Mouse (Mus musculus): ENCODE data around the gene Hormad2.

The Hormad2 gene

DNA sequence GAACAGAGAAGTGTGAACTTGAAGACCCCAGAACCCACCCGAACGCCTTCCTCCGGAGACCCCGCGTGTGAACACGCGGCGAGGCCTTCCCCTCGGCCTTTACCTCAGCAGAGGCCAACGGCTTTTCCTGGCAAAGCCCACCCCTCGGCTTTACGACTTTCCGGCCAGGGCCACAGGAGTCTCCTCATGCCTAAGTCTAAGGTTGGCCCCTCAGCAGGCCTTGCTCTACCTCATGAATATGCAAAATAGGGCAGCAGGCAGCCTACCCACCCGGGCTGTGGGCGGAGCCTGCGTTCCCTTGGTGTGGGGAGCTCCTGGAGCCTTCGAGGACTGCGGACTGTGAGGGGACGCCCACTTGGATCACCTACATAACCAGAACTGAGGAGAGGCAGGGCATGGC is at the start of gene Hormad2:
Gene Hormad2, minus strand, starts transcription at position 128 of the 400 bp plus-strand sequence.
- DNase-seq = peak; percentile 49

DNA sequence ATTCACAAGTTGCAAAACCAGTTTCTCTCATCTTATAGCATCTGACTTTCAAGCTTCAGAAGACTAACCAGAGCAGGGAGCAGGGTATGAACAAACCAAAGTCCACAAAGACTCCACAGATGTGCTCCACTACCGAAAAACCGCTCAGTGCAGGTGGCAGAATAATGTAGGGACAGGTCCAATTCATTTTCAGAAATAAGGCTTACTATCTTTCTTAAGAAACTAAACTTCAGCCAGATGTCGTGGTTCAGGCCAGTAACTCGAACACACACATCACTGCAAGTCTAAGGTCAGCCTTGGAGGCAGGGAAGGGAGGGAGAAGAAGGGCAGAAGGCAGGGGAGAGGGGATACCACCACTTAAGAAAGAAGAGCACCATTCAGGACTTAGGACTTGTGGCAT is 48.3 kb upstream of the Hormad2 start:
- no peak for DNase-seq

DNA sequence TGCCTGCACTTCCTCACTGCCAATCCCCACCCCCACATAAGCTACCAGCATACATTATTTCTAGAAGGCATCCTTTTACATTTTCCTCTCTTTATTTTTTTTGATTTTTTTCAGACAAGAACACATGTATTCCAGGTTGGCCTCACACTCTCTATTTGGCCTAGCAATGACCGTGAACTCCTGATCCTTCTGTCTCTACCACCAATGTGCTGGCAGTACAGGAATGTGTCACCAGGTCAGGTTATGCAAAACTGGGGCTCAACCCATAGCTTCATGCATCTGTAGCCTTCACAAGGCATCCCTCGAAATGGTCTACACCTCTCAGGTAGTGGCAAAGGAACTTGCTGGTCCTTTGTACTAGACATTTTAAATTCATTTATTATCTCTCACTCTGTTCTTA is 47.9 kb upstream of the Hormad2 start:
- DNase-seq = no peak

DNA sequence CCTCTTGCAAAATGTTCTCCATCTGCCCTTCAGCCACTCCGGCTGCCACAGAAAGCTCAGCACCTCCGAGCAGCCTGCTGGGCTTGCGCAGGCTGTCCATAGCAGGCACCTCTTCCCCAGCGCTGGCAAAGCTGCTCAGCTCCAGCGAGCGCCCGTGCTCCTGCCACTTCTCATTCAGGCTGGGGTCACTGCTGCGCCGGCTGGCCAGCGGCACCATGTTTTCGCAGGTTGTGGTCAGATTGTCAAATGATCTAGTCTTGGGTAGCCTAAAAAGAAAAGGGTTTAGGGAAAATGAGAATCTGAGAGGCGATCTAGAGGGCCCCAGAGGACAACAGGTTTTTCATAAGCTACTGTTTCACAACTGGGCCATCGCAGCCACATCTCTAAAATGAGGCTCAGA is 47.5 kb upstream of the Hormad2 start:
- DNase-seq = no peak

DNA sequence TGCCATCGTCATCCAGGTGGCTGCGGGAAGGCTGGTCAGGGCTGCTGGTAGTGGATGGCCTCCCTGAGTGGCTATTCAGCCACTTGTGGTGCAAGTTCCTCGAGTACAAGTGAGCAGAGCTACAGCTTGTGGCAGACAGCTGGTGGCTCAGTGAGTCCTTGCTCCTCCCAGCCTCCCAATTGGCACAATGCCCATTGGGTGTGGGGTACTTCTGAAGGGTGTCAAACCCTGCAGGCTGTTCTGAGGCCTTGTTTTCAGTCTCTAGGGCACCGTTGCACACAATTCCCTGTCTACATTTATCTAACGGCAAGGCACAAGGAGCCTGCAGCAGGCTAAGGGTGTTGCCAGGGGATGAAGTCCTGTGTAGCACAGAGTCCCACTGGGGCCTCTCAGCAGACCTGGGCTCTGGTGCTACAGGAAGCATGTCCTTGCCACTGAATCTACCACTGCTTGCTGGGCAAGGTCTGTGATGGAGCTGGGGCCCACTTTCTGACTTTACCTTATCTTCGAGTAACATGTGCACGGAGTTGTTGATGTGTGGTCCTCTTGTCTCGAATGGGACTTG is 46.6 kb upstream of the Hormad2 start:
- no peak for DNase-seq

DNA sequence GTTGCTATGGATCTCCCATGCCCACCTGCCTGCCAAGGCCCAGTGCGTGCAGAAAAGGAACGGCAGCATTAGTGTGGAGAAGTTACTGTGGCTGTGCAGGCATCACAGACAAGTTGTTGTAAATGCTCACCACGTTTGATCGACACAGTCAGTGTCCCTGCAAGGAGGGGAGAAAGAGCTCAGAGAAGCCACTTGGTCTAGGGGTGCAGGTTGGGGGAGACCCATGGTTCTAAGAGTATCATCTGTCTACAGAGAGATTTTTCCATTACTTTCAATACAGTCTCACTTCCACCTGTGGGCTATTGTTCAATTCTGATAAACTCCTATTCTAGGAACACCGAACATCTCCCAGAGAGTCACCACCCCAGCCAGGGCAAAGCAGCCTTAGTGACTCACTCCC is 43.6 kb upstream of the Hormad2 start:
- DNase-seq = no peak

DNA sequence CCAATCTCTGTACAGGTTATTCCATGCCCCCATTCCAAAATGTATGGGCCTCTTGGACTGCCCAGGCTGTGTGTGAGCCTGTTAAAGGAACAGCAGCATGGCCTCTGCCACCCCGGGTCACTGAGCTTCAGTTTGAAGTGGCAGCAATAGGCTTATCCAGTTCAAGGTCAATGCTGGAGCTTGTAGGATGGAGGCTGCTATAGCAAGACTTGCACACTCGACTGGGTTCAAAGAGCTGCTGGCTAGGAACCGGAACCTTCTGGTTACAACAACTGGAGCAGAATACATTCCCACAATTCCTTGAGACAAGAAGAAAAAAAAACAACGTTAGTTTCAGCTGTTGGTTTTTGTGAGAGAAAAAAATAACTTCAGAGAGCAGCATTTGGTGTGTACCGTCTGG is 41.7 kb upstream of the Hormad2 start:
- no peak for DNase-seq

DNA sequence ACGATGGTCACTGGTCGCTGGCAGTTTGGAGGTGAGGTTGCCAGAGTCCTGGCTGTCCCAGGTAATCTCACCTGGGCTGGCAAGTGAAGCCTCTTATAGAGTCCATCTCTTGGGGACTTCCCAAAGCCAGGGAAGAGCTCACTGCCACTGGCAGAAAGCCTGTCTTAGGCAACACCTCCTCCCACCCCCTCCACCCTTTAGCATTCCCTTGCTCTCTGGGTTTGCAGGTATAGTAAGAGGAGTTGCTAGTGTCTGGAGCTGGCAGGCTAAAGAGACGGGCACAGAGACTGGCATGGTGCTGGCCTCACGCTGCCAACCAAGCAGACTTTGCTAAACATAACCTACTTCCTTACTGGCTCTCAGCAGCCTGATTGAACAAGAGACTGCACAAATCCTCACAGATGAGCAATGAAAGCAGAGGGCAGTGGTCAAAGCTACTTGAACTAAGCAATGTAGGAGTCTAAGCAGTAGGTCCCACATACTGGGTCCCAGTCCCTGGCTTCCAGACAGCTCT is 35.3 kb upstream of the Hormad2 start:
- DNase-seq = no peak

DNA sequence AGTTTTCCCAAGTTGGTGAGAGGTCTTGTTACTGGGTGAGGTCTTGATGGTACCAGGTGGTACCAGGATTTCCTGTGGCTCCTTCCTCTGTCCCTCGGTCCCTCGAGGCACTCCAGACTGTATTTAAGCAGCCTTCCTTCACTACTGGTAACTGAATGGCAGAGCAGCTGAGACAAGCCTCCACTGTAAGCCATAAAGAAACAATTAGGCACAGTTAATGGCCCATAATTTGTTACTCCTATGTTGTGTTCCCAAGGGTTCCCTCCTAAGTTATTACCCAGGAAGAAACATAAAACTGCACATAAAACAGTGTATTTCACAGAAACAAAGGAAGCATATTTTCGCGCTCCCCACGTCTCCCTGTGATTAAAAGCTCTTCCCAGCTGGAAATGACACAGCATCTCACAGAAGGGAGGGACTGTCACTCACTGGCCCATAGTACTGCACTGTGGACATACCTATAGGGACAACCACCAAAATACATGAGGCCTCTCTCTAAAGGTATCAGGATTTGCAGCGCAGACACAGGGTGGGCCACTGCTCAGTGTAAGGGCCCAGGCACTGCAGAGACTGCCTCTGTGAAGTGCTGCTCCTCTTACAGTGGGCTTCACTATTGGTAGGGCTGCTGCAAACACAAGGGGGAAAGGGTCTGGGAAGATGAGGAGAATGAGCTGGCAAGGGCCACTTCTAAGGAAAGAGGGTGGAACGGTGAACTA is 31.7 kb upstream of the Hormad2 start:
- DNase-seq = no peak

DNA sequence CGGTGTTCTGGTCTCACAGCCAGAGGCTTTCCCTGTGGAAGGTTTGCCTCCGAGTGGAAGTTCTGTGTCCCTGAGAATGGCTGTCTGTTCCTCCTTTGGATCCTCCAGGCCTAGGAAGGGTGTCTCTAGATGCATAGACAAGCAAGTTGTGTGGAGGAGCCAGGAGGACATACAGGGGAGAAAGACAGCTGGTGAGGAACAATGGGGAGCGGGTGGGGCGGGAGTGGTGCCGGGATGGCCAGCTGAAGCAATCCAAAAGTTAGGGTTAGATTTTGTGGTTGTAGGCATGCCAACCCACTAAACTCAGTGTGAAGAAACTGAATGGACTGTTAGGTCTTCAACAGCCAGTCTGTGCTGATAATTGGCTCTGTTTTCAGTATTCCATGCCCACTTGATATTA is 30.8 kb upstream of the Hormad2 start:
- no peak for DNase-seq

DNA sequence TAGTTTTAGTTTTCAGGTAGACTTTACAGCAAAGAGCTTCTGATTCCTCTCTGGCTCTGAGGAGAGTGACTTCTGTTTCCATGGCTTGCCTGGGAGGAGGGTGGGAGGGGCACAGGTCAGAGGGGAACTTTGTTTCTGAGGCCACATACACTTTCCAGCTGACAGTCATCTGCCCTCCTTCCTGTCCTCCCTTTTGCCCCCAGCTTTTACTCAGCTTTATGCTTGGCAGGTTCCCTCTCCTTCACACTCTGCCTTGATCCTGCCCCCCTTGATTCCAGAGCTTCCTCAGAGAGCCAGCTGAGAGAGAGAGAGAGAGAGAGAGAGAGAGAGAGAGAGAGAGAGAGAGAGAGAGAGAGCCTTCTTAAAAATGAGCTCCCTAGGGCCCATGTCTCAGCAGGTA is 30.3 kb upstream of the Hormad2 start:
- no peak for DNase-seq

DNA sequence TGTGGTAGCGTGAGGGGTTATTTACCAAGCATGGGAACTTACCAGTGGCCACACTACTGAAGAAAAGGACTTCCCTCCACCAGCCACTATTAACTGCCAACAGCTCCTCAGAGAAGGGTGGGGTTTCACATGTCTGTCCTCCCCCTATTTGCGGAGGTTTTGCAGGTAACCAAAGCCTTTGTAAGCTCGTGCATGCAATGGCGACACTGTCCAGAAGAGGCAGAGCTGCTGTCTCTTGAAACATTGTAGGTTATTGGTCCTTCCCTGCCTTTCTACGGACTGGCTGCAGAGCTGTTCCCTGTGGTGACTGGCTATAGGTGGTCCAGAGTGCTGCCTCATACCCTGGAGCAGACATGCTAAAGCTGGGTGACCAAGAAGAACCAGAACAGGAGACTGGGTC is 28.2 kb upstream of the Hormad2 start:
- DNase-seq = no peak

DNA sequence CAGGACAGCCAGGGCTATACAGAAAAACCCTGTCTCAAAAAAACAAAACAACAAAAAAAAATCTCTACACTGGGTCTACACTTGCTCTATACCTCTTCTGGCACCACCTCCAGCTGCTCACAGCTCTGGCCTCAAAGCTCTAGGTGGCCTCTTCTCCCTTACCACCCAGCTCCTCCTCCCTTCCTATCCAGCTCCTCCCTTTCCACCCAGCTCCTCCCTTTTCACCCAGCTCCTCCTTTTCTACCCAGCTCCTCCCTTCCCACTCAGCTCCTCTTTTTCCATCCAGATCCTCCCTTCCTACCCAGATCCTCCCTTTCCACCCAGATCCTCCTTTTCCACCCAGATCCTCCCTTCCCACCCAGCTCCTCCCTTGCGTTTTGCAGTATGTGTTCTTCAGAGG is 26.5 kb upstream of the Hormad2 start:
- DNase-seq = no peak

DNA sequence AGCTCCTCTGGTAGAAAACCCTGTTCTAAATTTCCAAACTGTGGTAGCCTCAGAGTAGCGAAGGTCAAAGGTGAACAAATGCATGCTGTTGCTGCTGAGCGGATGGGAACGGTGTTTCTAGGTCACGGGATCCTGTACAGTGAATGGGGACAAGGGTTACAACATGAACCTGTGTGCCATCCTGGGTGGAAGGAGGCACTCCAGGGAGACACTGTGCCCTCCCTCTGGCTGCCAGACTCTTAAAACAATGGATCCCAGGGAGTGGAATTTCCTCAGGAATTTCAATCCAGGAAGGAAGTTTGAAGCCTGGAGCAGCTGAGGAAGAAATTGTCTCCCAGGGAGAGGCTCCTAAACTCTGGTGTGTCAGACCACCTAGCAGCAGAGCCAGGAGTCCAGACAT is 25.3 kb upstream of the Hormad2 start:
- DNase-seq = no peak

DNA sequence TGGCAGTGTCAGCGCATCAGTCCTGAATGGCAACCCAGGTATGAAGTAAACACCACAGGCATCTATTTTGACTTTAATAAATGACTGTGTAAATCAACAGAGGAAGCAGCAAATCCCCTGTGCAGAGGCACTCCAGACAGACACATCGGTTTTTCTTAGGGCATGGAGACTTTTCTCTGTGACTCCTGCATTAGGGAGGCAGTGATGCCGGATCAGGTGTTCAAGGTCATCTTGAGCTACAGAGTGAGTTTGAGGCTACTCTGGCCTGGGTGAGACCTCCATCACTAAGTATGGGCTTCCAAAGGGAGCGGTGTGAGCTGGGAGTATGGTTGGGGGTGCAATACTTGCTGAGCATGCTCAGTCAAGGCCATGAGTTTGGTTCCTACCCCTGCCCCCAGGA is 23.7 kb upstream of the Hormad2 start:
- no peak for DNase-seq

DNA sequence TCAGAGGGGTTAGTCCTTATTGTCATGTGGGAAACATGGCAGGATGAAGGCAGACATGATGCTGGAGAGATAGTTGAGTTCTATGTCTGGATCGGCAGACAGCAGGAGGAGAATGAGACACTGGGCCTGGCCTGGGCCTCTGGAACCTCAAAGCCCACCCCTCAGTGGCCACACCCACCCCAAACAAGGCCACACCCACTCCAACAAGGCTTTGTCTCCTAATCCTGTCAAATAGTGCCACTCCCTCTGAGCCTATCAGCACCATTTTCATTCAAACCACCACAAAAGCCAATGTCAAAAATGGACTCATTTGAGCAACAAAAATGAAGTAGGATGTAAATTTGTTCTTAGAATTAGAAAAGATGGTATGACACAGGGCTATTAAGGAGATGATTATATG is 23.3 kb upstream of the Hormad2 start:
- no peak for DNase-seq

DNA sequence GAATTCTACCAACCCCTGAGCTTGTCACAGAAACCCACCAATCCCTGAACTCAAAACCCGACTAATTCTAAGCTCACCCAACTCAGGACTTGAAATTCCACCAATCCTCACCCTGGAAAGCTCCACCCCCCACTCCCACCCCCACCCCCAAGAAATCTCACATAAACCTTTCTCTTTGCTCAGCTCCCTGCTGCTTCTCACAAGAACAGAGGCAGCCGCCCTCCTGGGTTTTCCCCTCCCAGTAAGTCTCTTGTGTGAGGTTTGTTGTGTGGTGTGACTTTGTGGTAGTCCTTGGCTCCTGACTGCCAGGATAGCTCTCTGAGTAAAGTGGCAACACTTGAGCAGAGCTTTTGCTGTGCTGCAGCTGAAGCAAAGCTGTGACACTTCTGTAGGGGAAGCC is 22.0 kb upstream of the Hormad2 start:
- DNase-seq = peak; percentile 14

DNA sequence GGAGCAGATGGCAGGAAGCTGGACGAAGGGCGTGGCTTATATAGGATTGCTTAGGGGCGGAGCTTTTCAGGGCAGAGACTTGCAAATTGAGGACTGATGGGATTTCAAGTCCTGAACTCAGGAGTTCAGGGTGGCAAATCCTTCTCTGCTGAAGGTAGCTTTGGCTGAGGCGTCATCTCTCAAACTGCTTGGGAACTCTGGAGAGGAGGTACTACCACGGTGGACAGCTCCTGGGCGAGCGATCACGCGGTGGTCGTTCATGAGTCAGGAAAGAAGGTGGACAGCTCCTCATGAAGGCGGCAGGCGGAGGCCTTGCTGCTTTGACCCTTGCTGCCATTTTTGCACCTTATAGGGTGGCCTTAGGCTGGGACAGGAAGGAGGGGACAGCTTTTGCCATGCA is 20.2 kb upstream of the Hormad2 start:
- DNase-seq = no peak

DNA sequence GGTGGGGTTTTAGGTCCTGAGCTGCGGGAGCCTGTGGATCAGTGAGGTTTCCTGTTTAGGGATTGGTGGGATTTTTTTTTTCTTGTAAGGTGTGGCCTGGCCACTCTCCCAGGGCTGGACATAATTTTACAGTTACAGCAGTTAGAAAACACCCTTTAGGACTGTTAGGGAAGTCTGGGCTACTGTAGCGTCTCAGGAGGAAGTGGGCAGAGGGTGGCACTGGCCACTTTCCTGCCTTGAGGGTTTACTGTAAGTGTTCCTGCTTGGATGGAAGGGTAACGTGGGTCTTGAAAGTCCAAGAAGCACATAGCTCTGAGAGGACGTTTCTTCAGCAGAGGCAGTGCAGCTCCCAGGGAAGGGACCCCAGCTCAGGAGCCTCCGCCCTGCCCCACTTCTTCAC is 19.7 kb upstream of the Hormad2 start:
- no peak for DNase-seq

DNA sequence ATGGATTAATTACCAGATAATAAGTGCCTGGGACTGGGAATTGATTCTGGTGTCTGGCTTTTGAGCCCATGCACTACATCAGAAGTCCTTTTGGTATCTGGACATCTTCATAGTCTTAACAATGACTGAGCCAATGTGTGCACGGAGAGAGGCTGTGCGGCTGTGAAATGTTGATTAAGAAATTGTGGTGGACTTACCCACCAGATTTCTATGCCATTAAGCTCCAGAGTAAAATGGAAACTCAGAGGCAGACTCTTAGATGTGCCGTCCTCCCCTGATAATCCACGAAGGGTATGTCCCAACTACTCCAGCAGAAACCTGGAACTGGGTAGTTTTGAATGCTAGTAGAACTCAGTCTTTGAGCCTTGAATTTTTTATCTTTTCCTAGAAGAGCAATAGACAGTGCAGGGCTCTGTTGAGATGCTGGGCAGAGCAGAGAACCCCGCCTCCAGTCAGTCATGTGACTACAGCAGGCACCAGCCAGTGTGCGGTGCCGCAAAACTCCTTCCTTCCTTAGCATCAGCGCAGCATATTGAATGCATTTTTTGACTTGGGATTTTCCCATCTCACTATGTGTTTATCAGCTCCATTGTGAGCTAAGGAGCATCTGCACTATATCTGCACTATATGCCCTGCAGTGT is 14.1 kb upstream of the Hormad2 start:
- no peak for DNase-seq

DNA sequence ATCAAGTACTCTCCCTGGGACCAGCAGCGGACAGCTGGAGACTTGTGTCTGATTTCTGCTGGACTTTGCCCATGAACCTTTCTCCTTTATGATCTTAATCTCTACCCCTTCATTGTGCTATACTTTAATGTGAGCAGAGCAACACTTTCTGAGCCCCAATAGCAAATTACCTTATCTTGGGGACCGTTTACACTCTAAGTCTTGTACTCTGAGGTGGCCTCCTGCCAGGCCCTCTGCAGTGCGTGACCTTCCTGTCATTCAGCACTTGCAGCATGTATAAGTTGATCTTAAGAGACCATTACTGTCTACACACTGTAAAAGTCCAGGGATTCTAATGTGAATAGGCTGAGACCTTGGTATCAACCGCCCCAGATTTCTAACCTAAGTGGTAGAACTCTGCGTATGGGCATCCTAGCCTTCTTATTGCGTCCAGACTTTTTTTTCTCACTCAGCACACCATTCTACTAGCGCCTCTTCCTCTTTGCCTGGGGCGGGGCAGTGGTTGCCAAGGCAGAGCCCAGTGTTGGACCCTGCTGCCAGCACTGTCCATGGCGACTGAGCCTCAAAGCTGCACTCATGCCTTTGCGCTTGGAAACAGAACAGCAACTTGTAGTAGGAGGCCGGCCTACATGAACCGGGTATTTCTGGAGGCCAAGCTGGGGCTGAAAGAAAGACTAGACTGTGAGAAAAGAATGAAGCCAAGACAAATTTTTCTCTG is 11.7 kb upstream of the Hormad2 start:
- DNase-seq = no peak

DNA sequence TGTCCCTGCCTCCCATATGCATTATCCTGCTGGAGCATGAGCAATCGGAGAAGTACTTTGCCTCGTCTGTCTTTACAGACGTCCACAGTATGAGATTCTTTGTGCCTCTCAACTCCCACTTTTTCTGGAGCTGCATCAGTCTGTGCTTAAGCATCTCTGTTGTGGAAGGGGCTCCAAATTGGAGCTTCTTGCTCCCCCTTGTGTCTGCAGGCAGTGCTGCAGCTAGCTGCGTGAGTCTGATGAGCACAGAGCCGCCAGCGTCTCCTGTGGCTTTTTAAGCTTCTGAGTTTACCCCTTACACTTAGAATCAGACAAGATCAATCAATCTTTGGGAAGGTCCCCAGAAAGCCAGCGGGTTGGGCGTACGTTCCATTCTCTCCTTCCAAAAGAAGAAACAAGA is 10.2 kb upstream of the Hormad2 start:
- peak; percentile 77 for DNase-seq

DNA sequence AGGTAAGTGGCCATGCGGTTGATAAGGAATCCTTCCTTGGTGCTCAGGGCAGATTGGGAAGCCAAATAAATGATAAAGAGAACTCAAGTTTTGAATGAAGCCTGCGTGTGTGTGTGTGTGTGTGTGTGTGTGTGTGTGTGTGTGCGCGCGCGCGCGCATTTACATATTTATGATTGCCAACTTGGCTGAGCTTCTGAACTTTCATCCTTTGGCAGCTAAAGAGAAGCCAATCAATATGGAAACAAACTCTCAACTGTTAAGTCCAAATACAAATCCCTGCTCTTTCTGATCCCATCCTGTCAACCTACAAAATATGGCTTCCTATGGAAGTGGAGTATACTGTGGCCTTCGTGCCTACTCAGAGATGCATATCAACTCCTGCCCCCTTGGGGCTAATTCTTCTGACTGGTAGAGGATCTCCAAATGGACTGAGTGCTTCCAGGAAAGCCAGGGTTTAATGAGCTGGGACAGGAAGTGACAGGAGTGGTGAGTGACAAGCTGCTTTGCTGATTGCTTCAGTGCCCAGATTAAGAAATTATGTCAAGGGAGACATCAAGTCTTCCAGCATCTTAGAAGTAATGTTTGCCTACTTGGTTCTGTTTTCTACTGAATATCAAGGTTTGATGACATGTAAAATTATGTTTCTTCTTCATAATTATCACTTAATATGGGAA is 5.4 kb upstream of the Hormad2 start:
- no peak for DNase-seq

Data from thymus, postnatal 14 days (tissue).